15 mouse cellular contexts compared by ENCODE assay signal in genomic region chr12:119404810-119405209, GRCm38 (mm10).
"Had no signal": no experiment of that assay in that cellular context is flagged by ENCODE, and none has a peak within 500 bp of the region (broad histone marks: within the 10 kb centered on the region; RNA-seq: fewer than 3 reads in every experiment).

No protein-coding gene starts in this region.

- H3K4me1 ChIP-seq: liver, embryonic 12.5 days; lung, embryonic 15.5 days; midbrain, embryonic 13.5 days; midbrain, embryonic 15.5 days; neural tube, embryonic 12.5 days; stomach, embryonic 15.5 days had no signal

- H3K9me3 ChIP-seq: liver, embryonic 12.5 days; liver, embryonic 15.5 days; lung, embryonic 15.5 days; midbrain, embryonic 13.5 days; midbrain, embryonic 15.5 days; neural tube, embryonic 12.5 days; stomach, embryonic 15.5 days had no signal

- H3K9ac ChIP-seq: liver, embryonic 12.5 days; liver, embryonic 15.5 days; lung, embryonic 15.5 days; midbrain, embryonic 13.5 days; midbrain, embryonic 15.5 days; neural tube, embryonic 12.5 days; stomach, embryonic 15.5 days had no signal

- H3K4me2 ChIP-seq: liver, embryonic 12.5 days; liver, embryonic 15.5 days; lung, embryonic 15.5 days; midbrain, embryonic 11.5 days; midbrain, embryonic 13.5 days; midbrain, embryonic 15.5 days; neural tube, embryonic 12.5 days; stomach, embryonic 15.5 days had no signal

- H3K4me3 ChIP-seq: liver, embryonic 12.5 days; liver, embryonic 15.5 days; lung, embryonic 15.5 days; midbrain, embryonic 13.5 days; midbrain, embryonic 15.5 days; neural tube, embryonic 12.5 days; stomach, embryonic 15.5 days had no signal

- H3K27ac ChIP-seq: liver, embryonic 12.5 days; liver, embryonic 15.5 days; lung, embryonic 15.5 days; midbrain, embryonic 13.5 days; midbrain, embryonic 15.5 days; neural tube, embryonic 12.5 days; stomach, embryonic 15.5 days had no signal

- H3K27me3 ChIP-seq: liver, embryonic 12.5 days; liver, embryonic 15.5 days; lung, embryonic 15.5 days; midbrain, embryonic 13.5 days; midbrain, embryonic 15.5 days; neural tube, embryonic 12.5 days; stomach, embryonic 15.5 days had no signal

- ATAC-seq: liver, embryonic 12.5 days; lung, postnatal 0 days; midbrain, embryonic 13.5 days; midbrain, embryonic 15.5 days had no signal

- DNase-seq: lung, adult 2 months; lung, postnatal 14 days; lung, postnatal 4 days; right cerebral cortex, postnatal 14 days; thymus, postnatal 14 days; thymus, postnatal 36 days had no signal

- H3K36me3 ChIP-seq: liver, embryonic 12.5 days; liver, embryonic 15.5 days; lung, embryonic 15.5 days; midbrain, embryonic 13.5 days; midbrain, embryonic 15.5 days; neural tube, embryonic 12.5 days; stomach, embryonic 15.5 days had no signal
